Mouse (Mus musculus) Muller cell, postnatal 12 days (primary cell): ENCODE data around the gene C8g.
A peak's percentile ranks its signal among the peaks of the same experiment; 100 is the strongest.

Source experiments
- DNase-seq: peaks from one replicate; pipeline ENCODE4 v3.0.0-alpha.2; 2015; ENCODE audit errors: inconsistent ontology term

The C8g gene

GRCm38 (mm10) chr2:25467606-25468303, 33.8 kb downstream of the C8g start:
- peak; percentile 83 for DNase-seq

DNA sequence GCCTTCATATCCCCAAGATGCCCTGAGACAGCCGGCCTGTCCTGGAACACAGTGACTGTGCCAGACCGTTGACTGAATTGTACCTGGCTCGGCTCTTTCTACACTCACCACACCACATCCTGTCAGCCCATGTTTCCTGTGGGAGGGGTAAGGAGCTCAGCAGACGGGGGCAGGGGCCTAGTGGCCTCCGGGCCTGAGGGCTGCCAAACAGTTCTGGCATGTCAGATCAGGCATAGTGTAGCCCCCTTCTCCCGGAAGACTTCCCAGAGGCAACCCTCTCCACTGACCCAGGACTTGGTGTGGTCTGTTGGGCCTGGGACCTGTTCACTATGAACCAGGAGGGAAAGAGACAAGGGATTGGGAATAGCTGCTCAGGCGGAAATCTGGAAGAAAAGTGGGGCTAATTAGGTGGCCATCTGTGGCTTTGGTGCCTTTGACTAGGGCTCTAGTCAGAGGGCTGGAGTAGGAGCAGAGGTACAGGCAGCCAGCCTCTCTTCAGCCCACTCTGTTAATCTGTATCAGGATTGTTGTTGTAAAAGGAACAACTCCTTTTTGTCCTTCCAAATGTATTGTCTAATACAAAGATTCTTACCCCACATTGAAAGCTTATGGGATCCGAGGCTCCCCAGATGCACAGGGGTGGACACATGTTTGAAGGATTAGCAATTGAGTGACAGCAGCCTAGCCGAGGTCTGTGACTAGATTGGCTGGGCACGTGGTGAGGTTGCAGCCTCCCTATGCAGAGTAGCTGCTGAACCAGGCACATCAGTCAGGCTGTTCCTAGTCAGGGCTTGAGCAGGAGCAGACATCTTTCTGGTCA, 35.5 kb downstream of the C8g start:
- no peak for DNase-seq

- no peak for DNase-seq
Observed at GRCm38 (mm10) chr2:25465256-25465655, 36.3 kb downstream of the C8g start.

DNA sequence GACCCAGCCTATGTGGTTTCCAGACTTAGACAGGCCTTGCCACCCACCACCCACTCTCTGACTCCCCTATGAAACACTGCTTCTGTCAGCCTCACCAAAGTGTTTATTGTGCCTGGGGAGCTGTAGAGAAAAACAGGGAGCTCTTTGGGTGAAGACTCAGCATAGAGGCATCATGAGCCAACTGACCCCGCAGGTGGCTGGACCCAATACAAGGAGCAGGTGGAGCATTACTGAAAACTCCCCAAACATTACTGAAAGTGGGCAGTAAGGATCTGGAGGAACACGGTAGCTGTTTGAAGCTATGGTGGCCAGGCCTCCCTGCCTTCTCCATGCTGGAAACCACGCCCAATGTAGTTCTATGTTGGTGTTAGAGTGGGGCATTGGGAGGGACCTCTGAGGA, 37.9 kb downstream of the C8g start:
- no peak for DNase-seq

GRCm38 (mm10) chr2:25461407-25461806, 40.1 kb downstream of the C8g start:
- DNase-seq = no peak

- DNase-seq = peak; percentile 96
Observed at GRCm38 (mm10) chr2:25460551-25461309, 40.8 kb downstream of the C8g start, which contains the start of gene Paxx. Gene Paxx, minus strand, starts transcription at chr2:25461094.

DNA sequence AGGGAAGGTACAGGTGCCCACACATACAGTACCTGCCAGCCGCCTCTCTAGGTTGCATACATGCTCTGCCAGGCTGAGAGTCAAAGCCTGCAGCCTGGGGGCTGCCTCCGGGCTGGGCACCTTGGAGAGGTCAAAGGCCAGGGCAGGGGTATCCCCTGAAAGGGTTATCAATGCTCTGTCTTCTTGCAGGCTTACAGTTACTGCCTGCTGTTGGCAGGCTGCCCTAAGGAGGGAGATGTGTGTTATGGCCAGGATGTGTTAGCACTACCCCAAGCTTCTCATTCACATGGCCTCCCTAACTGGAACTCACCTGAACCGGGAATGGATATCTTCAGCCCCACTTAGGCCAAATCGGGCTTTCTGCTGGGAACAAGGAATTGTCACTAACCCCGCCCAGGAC, 41.4 kb downstream of the C8g start:
- no peak for DNase-seq

DNA sequence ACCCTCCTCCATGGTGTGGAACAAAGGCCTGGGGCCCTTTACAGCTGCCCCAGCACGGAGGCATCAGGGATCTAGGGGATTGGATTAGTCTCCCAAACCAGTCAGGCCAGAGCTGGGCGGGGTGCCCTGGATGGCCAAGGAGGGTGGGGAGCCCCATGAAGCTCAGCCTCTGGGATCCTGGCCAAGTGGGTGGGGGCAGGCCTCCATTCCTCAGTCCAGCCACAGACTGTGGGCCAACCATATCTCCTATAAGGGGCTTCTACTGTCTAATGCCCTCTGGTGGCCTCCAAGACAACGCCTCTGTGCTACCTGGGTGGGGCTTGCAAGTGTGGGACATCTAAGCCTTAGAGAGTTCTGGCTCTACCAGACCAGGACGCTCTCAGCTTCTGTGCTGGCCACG, 42.6 kb downstream of the C8g start:
- DNase-seq = peak; percentile 59

DNA sequence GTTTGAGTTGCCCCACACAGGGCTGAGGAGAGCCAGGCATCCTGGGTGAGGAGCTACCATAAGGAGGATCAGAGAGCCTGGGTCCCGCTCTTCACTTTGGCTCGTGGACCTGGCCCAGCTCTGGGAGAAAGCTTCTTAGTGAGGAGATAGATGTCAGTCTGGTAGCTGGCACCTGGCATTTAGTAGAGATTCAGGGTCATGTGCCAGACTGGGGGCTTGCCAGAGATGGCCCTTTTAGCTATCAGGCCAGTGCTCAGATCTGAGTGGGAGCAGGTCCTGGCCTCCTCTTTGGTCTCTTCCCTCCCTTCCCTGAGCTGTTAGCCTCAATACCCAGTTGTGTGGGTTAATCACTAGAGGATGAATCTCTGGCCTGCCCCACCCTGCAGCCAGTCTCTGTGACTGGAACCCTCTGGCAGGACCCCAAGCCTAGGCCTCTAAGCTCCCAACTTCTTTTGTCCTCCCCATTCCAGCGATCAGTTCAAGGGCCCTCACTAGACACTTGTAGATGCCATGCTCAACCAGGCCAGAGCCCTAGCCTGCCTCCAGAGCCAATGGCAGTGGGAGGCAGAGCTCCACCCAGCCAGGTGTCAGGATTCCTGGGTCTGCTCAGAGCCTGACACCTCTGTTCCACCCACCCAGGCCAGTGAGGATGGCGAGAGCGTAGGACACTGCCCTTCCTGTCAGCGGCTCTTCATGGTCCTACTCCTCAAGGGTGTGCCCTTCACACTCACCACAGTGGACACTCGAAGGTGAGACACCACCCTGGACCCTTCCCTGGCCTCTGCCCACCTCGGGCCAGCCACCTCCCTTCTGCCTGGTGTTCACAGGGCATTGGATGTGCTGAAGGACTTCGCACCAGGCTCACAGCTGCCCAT, 44.3 kb downstream of the C8g start:
- DNase-seq = no peak

GRCm38 (mm10) chr2:25456205-25456953, 45.1 kb downstream of the C8g start, which contains the start of gene Clic3:
Gene Clic3, plus strand, starts transcription at chr2:25456838.
- DNase-seq = no peak

GRCm38 (mm10) chr2:25452951-25453350, 48.6 kb downstream of the C8g start:
- DNase-seq = no peak

GRCm38 (mm10) chr2:25450853-25451647, 50.5 kb downstream of the C8g start:
- no peak for DNase-seq
